31 mouse cellular contexts compared by ENCODE assay signal in genomic region chr1:93835876-93836531, GRCm38 (mm10). TPM values are rescaled to one million over a fixed set of nuclear protein-coding genes. Genes with fewer than 3 reads are reported as not detected.
DNase-seq lines count a peak whose midpoint lies in the region; ATAC-seq and TF ChIP-seq lines count a peak whose summit lies in the region.
"Had no signal": no experiment of that assay in that cellular context is flagged by ENCODE, and none has a peak within 500 bp of the region (broad histone marks: within the 10 kb centered on the region; RNA-seq: fewer than 3 reads in every experiment).

No protein-coding gene starts in this region.

- H3K9me3 ChIP-seq in G1E (replicated peaks) = no peaks in the 10 kb centered on the region
- H3K9me3 ChIP-seq: embryonic facial prominence, embryonic 10.5 days; forebrain, embryonic 12.5 days; hindbrain, embryonic 15.5 days; intestine, embryonic 15.5 days; limb, embryonic 13.5 days; liver, embryonic 13.5 days; midbrain, embryonic 12.5 days had no signal

- H3K4me1 ChIP-seq in G1E (ENCODE audit: insufficient read depth, low read depth, low read length) = peaks cover 10% of the 10 kb centered on the region
- H3K4me1 ChIP-seq: embryonic facial prominence, embryonic 10.5 days; forebrain, embryonic 12.5 days; hindbrain, embryonic 15.5 days; intestine, embryonic 15.5 days; limb, embryonic 13.5 days; liver, embryonic 13.5 days; midbrain, embryonic 12.5 days had no signal

- DNase-seq in left cerebral cortex, postnatal 25 days (ENCODE audit: low spot score in 2 of 2) = peak; percentile 11 to 49
- DNase-seq in left cerebral cortex, adult 18-20 months (ENCODE audit: low spot score in 2 of 2) = no peak
- DNase-seq in G1E (ENCODE audit: low spot score) (peak; percentile 0), R1 (ENCODE audit: low read depth, low spot score) (peak; percentile 0), liver (no peak)
- no peak for DNase-seq in spleen, postnatal 14 days (ENCODE audit: low spot score in 2 of 2)
- DNase-seq in cerebellum, postnatal 14 days = no peak
- DNase-seq: adrenal gland, adult 8-10 months; cerebellum, adult 8-10 months; gastrocnemius, adult 2 months; kidney, adult 8-10 months; kidney, postnatal 10 days; liver, embryonic 13.5 days; lung, adult 2 months; lung, postnatal 14 days; thymus, postnatal 14 days had no signal

- no peak for ATAC-seq in G1E (ENCODE audit: extremely low read depth, insufficient number of reproducible peaks, low FRiP score, poor library complexity, severe bottlenecking)
- ATAC-seq: intestine, embryonic 15.5 days had no signal

- H3K4me3 ChIP-seq in G1E (ENCODE audit: low read depth, low read length) = no peak overlapping the region
- H3K4me3 ChIP-seq: embryonic facial prominence, embryonic 10.5 days; forebrain, embryonic 12.5 days; gastrocnemius, adult 2 months; hindbrain, embryonic 15.5 days; intestine, embryonic 15.5 days; limb, embryonic 13.5 days; liver, embryonic 13.5 days; midbrain, embryonic 12.5 days had no signal

- TF ChIP-seq CTCF in G1E (IDR thresholded peaks at IDR 0.05; ENCODE audit: low read depth, low read length) = no peak

- peaks cover 46% of the 10 kb centered on the region for H3K36me3 ChIP-seq in G1E (replicated peaks)
- H3K36me3 ChIP-seq: intestine, embryonic 15.5 days had no signal

- intact Hi-C loops in left cerebral cortex, postnatal 25 days (cut with DNase I) = loop anchor here (10.0 kb wide), 1 partner anchor 239 kb away; no protein-coding TSS in a partner anchor

- no peaks in the 10 kb centered on the region for H3K27me3 ChIP-seq in G1E (ENCODE audit: insufficient read depth, low read length)
- H3K27me3 ChIP-seq: forebrain, embryonic 12.5 days; hindbrain, embryonic 15.5 days; intestine, embryonic 15.5 days; limb, embryonic 13.5 days; liver, embryonic 13.5 days; midbrain, embryonic 12.5 days had no signal

RNA-seq across cellular contexts. Expression of gene D2hgdh, which starts 11.3 kb away (rescaled TPM):
- 10 to 100 TPM; 13.3 to 15.8 TPM for total RNA-seq in left cerebral cortex, postnatal 25 days (2021)
- total RNA-seq in left cerebral cortex, adult 18-20 months (2021) = 10 to 100 TPM; 11.7 to 13.4 TPM
- total RNA-seq in G1E (2014; fragmentation: Nextera tagmentation) (15.0 and 21.4 TPM in 2 replicates), G1E (2017) (11.8 and 14.7 TPM in 2 replicates)
- 2.3 and 3.4 TPM in 2 replicates for polyA plus RNA-seq in G1E (2012)

RNA-seq across cellular contexts. Expression of gene Gal3st2, which starts 25.1 kb away (rescaled TPM):
- under 1 TPM in 1 of 2 experiments, not detected in 1; 0.69 TPM for total RNA-seq in left cerebral cortex, postnatal 25 days (2021)
- total RNA-seq in left cerebral cortex, adult 18-20 months (2021) = under 1 TPM in 1 of 2 experiments, not detected in 1; 0.12 TPM
- not detected in 2 replicates for total RNA-seq in G1E (2014; fragmentation: Nextera tagmentation)
- not detected in 2 replicates for total RNA-seq in G1E (2017)
- not detected in 2 replicates for polyA plus RNA-seq in G1E (2012)
- total RNA-seq: gastrocnemius, adult 2 months; hematopoietic stem cell, adult 5-6 weeks; layer of hippocampus, adult 18-20 months; layer of hippocampus, postnatal 25 days; megakaryocyte, adult 5-6 weeks; monocyte, adult 5-6 weeks; neutrophil, adult 5-6 weeks had no signal
- polyA plus RNA-seq: cortical plate, adult 2 months; embryonic facial prominence, embryonic 10.5 days; forebrain, embryonic 12.5 days; heart, postnatal 0 days; hindbrain, embryonic 15.5 days; limb, embryonic 13.5 days; liver, embryonic 13.5 days; midbrain, embryonic 12.5 days; stomach, embryonic 14.5 days had no signal

RNA-seq across cellular contexts. Expression of gene Ing5, which starts 32.2 kb away (rescaled TPM):
- total RNA-seq in left cerebral cortex, postnatal 25 days (2021) = 10 to 100 TPM; 10.6 to 12.1 TPM
- 10 to 100 TPM; 16.0 TPM for total RNA-seq in left cerebral cortex, adult 18-20 months (2021)
- total RNA-seq in G1E (2014; fragmentation: Nextera tagmentation) = 21.4 and 43.3 TPM in 2 replicates
- total RNA-seq in G1E (2017) = 32.0 and 41.4 TPM in 2 replicates
- 1.6 and 3.4 TPM in 2 replicates for polyA plus RNA-seq in G1E (2012)

RNA-seq across cellular contexts. Expression of gene Dtymk, which starts 34.3 kb away (rescaled TPM):
- 10 to 100 TPM; 47.7 to 53.3 TPM for total RNA-seq in left cerebral cortex, postnatal 25 days (2021)
- 10 to 100 TPM; 51.1 to 51.7 TPM for total RNA-seq in left cerebral cortex, adult 18-20 months (2021)
- 291 and 319 TPM in 2 replicates for total RNA-seq in G1E (2014; fragmentation: Nextera tagmentation)
- 414 and 485 TPM in 2 replicates for total RNA-seq in G1E (2017)
- 129 and 148 TPM in 2 replicates for polyA plus RNA-seq in G1E (2012)

Comparison
In these comparisons a context has a peak if more than half of its experiments do, and no peak if none do; other contexts are left out.
1. DNase-seq: peak in left cerebral cortex, postnatal 25 days (2 of 2), G1E (single experiment) and R1 (single experiment); none in left cerebral cortex, adult 18-20 months (0 of 2), spleen, postnatal 14 days (0 of 2), cerebellum, postnatal 14 days (0 of 2) and liver (single experiment).